ENCODE assay signal across 8 mouse cellular contexts in genomic region chr3:66221243-66221611, GRCm38 (mm10). TPM values are rescaled to one million over a fixed set of nuclear protein-coding genes. Genes with fewer than 3 reads are reported as not detected.
DNase-seq lines count a peak whose midpoint lies in the region; ATAC-seq and TF ChIP-seq lines count a peak whose summit lies in the region.

No protein-coding gene starts in this region.

- peak overlapping the region; percentile 42 for H3K4me3 ChIP-seq in liver, embryonic 11.5 days (ENCODE audit: low read depth, low read length)
- peak overlapping the region; percentile 53 for H3K4me3 ChIP-seq in forebrain, embryonic 15.5 days
- peak overlapping the region; percentile 49 for H3K4me3 ChIP-seq in hindbrain, postnatal 0 days (ENCODE audit: low read length)
- peak overlapping the region; percentile 55 for H3K4me3 ChIP-seq in lung, embryonic 16.5 days (ENCODE audit: low read length)
- H3K4me3 ChIP-seq in stomach, postnatal 0 days (ENCODE audit: low read depth, low read length), result peak overlapping the region; percentile 49

- WGBS in liver, embryonic 11.5 days, result 4% methylated on average over 11 of the region's 11 CpGs
- under 1% methylated on average over 11 of the region's 11 CpGs for WGBS in forebrain, embryonic 15.5 days
- WGBS in hindbrain, postnatal 0 days, result 2% methylated on average over 11 of the region's 11 CpGs
- WGBS in lung, embryonic 16.5 days, result 2% methylated on average over 11 of the region's 11 CpGs
- whole genome bisulfite sequencing in stomach, postnatal 0 days, result 6% methylated on average over 11 of the region's 11 CpGs

- no peak for TF ChIP-seq CTCF in hindbrain, postnatal 0 days (IDR thresholded peaks at IDR 0.05; ENCODE audit: low read depth)
- no peak for TF ChIP-seq CTCF in stomach, postnatal 0 days (IDR thresholded peaks at IDR 0.05; ENCODE audit: low read depth)

- H3K9ac ChIP-seq in liver, embryonic 11.5 days (ENCODE audit: low read depth, low read length), result no peak overlapping the region
- H3K9ac ChIP-seq in forebrain, embryonic 15.5 days (replicated peaks), result peak overlapping the region; percentile 62
- H3K9ac ChIP-seq in hindbrain, postnatal 0 days (replicated peaks; ENCODE audit: low read length), result peak overlapping the region; percentile 52; the same call in 1 of the 2 replicates
- H3K9ac ChIP-seq in lung, embryonic 16.5 days (ENCODE audit: low read length), result peak overlapping the region; percentile 53
- H3K9ac ChIP-seq in stomach, postnatal 0 days (ENCODE audit: low read length), result 0 out of 2 replicates have a peak overlapping the region, but pooled peaks have one; percentile 53

- ATAC-seq in liver, embryonic 11.5 days (replicated peaks; ENCODE audit: low FRiP score), result peak; percentile 34; the same call in 1 of the 2 replicates
- peak; percentile 58 for ATAC-seq in forebrain, embryonic 15.5 days (replicated peaks)
- peak; percentile 65 for ATAC-seq in hindbrain, postnatal 0 days
- ATAC-seq in lung, embryonic 16.5 days (ENCODE audit: low read depth), result peak; percentile 68
- ATAC-seq in stomach, postnatal 0 days (ENCODE audit: low FRiP score, low TSS enrichment), result no peak

- H3K27ac ChIP-seq in liver, embryonic 11.5 days (ENCODE audit: low read depth, low read length), result no peak overlapping the region
- no peak overlapping the region for H3K27ac ChIP-seq in forebrain, embryonic 15.5 days (replicated peaks)
- 0 out of 2 replicates have a peak overlapping the region, but pooled peaks have one; percentile 45 for H3K27ac ChIP-seq in hindbrain, postnatal 0 days
- H3K27ac ChIP-seq in lung, embryonic 16.5 days (ENCODE audit: low read length), result no peak overlapping the region
- H3K27ac ChIP-seq in stomach, postnatal 0 days (replicated peaks), result no peak overlapping the region

- H3K9me3 ChIP-seq in liver, embryonic 11.5 days (ENCODE audit: control insufficient read depth, low read length), result no peaks in the 10 kb centered on the region
- no peaks in the 10 kb centered on the region for H3K9me3 ChIP-seq in forebrain, embryonic 15.5 days
- no peaks in the 10 kb centered on the region for H3K9me3 ChIP-seq in hindbrain, postnatal 0 days (ENCODE audit: low read length)
- no peaks in the 10 kb centered on the region for H3K9me3 ChIP-seq in lung, embryonic 16.5 days (ENCODE audit: control insufficient read depth, low read length)
- H3K9me3 ChIP-seq in stomach, postnatal 0 days (ENCODE audit: control insufficient read depth, low read length), result no peaks in the 10 kb centered on the region

- H3K4me1 ChIP-seq in liver, embryonic 11.5 days (replicated peaks; ENCODE audit: control insufficient read depth, insufficient read depth, low read length), result no peaks in the 10 kb centered on the region
- H3K4me1 ChIP-seq in forebrain, embryonic 15.5 days, result peaks cover 6% of the 10 kb centered on the region
- H3K4me1 ChIP-seq in hindbrain, postnatal 0 days (ENCODE audit: insufficient read depth, low read length), result no peaks in the 10 kb centered on the region
- peaks cover 10% of the 10 kb centered on the region for H3K4me1 ChIP-seq in lung, embryonic 16.5 days (replicated peaks; ENCODE audit: control insufficient read depth, insufficient read depth, low read length)
- H3K4me1 ChIP-seq in stomach, postnatal 0 days (replicated peaks; ENCODE audit: control insufficient read depth, insufficient read depth), result no peaks in the 10 kb centered on the region

- TF ChIP-seq EP300 in stomach, postnatal 0 days (optimal IDR thresholded peaks at IDR 0.05), result no peak

- H3K27me3 ChIP-seq in liver, embryonic 11.5 days (replicated peaks; ENCODE audit: control insufficient read depth, insufficient read depth, low read length), result peaks cover 26% of the 10 kb centered on the region
- no peaks in the 10 kb centered on the region for H3K27me3 ChIP-seq in forebrain, embryonic 15.5 days
- H3K27me3 ChIP-seq in hindbrain, postnatal 0 days (ENCODE audit: insufficient read depth, low read length), result no peaks in the 10 kb centered on the region; the same call in 1 of the 2 replicates
- H3K27me3 ChIP-seq in lung, embryonic 16.5 days (ENCODE audit: control insufficient read depth, insufficient read depth, low read depth, low read length), result peaks cover 8% of the 10 kb centered on the region
- no peaks in the 10 kb centered on the region for H3K27me3 ChIP-seq in stomach, postnatal 0 days (ENCODE audit: control insufficient read depth, insufficient read depth, low read length)

- no peak for DNase-seq in liver, embryonic 11.5 days (ENCODE audit: low spot score)
- no peak for DNase-seq in liver
- no peak for DNase-seq in hindbrain, postnatal 0 days (ENCODE audit: low spot score)
- no peak for DNase-seq in stomach, postnatal 0 days (ENCODE audit: low spot score)
- no peak for DNase-seq in thymus, postnatal 0 days (ENCODE audit: low spot score)
- no peak for DNase-seq in cerebellum, adult 11 months

- H3K4me2 ChIP-seq in liver, embryonic 11.5 days, result peak overlapping the region; percentile 64
- peak overlapping the region; percentile 87 for H3K4me2 ChIP-seq in forebrain, embryonic 15.5 days (replicated peaks)
- peak overlapping the region; percentile 95 for H3K4me2 ChIP-seq in hindbrain, postnatal 0 days (ENCODE audit: low read depth, low read length)
- H3K4me2 ChIP-seq in lung, embryonic 16.5 days (ENCODE audit: low read depth, low read length), result peak overlapping the region; percentile 98
- peak overlapping the region; percentile 88 for H3K4me2 ChIP-seq in stomach, postnatal 0 days (replicated peaks; ENCODE audit: low read depth)

- no peaks in the 10 kb centered on the region for H3K36me3 ChIP-seq in liver, embryonic 11.5 days (ENCODE audit: control insufficient read depth, insufficient read depth, low read length)
- H3K36me3 ChIP-seq in forebrain, embryonic 15.5 days, result no peaks in the 10 kb centered on the region
- no peaks in the 10 kb centered on the region for H3K36me3 ChIP-seq in hindbrain, postnatal 0 days (ENCODE audit: insufficient read depth, low read length)
- no peaks in the 10 kb centered on the region for H3K36me3 ChIP-seq in lung, embryonic 16.5 days (ENCODE audit: control insufficient read depth, insufficient read depth, low read length)
- no peaks in the 10 kb centered on the region for H3K36me3 ChIP-seq in stomach, postnatal 0 days (ENCODE audit: control insufficient read depth, insufficient read depth, low read length)

RNA-seq across cellular contexts. Expression of gene Ptx3, which starts 1.5 kb away (rescaled TPM):
- 1.6 and 1.8 TPM in 2 replicates for polyA plus RNA-seq in liver, embryonic 11.5 days (2014; fragmentation: Nextera tagmentation; extraction: Ambion mirVana)
- 19.3 and 21.9 TPM in 2 replicates for polyA plus RNA-seq in forebrain, embryonic 15.5 days (2015; fragmentation: Nextera tagmentation; extraction: Ambion mirVana)
- total RNA-seq in hindbrain, postnatal 0 days (2014; rRNA removed), result 1.4 and 3.2 TPM in 2 replicates
- 4.0 and 4.1 TPM in 2 replicates for polyA plus RNA-seq in hindbrain, postnatal 0 days (2015; fragmentation: Nextera tagmentation; extraction: Ambion mirVana)
- polyA plus RNA-seq in lung, embryonic 16.5 days (2015; fragmentation: Nextera tagmentation; extraction: Ambion mirVana), result 2.0 and 2.8 TPM in 2 replicates
- polyA plus RNA-seq in stomach, postnatal 0 days (2015; fragmentation: Nextera tagmentation; extraction: Ambion mirVana), result 1.7 and 2.5 TPM in 2 replicates
- polyA plus RNA-seq in thymus, postnatal 0 days (2015; fragmentation: Nextera tagmentation; extraction: Ambion mirVana), result 0.16 and 0.23 TPM in 2 replicates
